Mouse (Mus musculus): ENCODE data around the gene Vmn1r163. TPM values are rescaled to one million over a fixed set of nuclear protein-coding genes. Genes with fewer than 3 reads are reported as not detected.

The Vmn1r163 gene
- total RNA-seq (2023): not detected

GRCm38 (mm10) chr7:23055240-23055639 lies at the start of gene Vmn1r163:
TSS of gene Vmn1r163 (plus strand) at chr7:23055540.

GRCm38 (mm10) chr7:23019823-23020222 lies 35.5 kb upstream of the Vmn1r163 start, which contains the start of gene Gm4216:
TSS of gene Gm4216 (minus strand) at chr7:23019923.

GRCm38 (mm10) chr7:23067356-23067755 lies 12.0 kb downstream of the Vmn1r163 start, which contains the start of gene Gm8720:
TSS of gene Gm8720 (minus strand) at chr7:23067456.

Other genes with a start within 250 kb of the Vmn1r163 start
- gene Vmn1r159, start 211.9 kb upstream of the Vmn1r163 start, total RNA-seq (2023): not detected
- gene Vmn1r160, start 184.3 kb upstream of the Vmn1r163 start, total RNA-seq (2023): not detected
- gene Gm4214, start 70.9 kb upstream of the Vmn1r163 start, total RNA-seq (2023): not detected
- not detected for gene Gm4216, start 35.6 kb upstream of the Vmn1r163 start, total RNA-seq (2023)
- gene Gm8720, start 11.9 kb downstream of the Vmn1r163 start, total RNA-seq (2023): not detected
- gene Gm10662, start 88.9 kb downstream of the Vmn1r163 start, total RNA-seq (2023): not detected
- not detected for gene Vmn1r165, start 161.8 kb downstream of the Vmn1r163 start, total RNA-seq (2023)
- not detected for gene Vmn1r166, start 196.1 kb downstream of the Vmn1r163 start, total RNA-seq (2023)
- gene Gm6902, start 223.4 kb downstream of the Vmn1r163 start, total RNA-seq (2023): not detected
- not detected for gene Nlrp4e, start 245.7 kb downstream of the Vmn1r163 start, total RNA-seq (2023)